Mouse (Mus musculus) liver, adult 2 months (tissue): Measurements from ENCODE around the gene Gm20521. TPM values are rescaled to one million over a fixed set of nuclear protein-coding genes. Genes with fewer than 3 reads are reported as not detected.

ENCODE experiments used
- DNase-seq: peaks from one replicate; pipeline ENCODE4 v3.0.0-alpha.2; 2011; ENCODE audit warnings: low read depth, low spot score; ENCODE audit errors: extremely low read depth
- H3K27ac ChIP-seq: fragments of 200-500 bp; replicated peaks from 2 replicates; pipeline ENCODE4 v1.5.1; 2012; ENCODE audit warnings: low read depth, mild to moderate bottlenecking, control low read depth, inconsistent platforms, low read length; ENCODE audit not compliant: insufficient read depth
- H3K27me3 ChIP-seq: fragments of 200-500 bp; 2 replicates; pipeline ENCODE4 v1.6.1; 2012; ENCODE audit warnings: mild to moderate bottlenecking, moderate library complexity, low read length, inconsistent platforms; ENCODE audit not compliant: control insufficient read depth, insufficient read depth
- H3K36me3 ChIP-seq: fragments of 200-500 bp; 2 replicates; pipeline ENCODE4 v1.6.1; 2012; ENCODE audit warnings: low read length, inconsistent platforms; ENCODE audit not compliant: control insufficient read depth, insufficient read depth
- H3K4me1 ChIP-seq: fragments of 200-500 bp; 2 replicates; pipeline ENCODE4 v1.6.1; 2011; ENCODE audit warnings: low read length; ENCODE audit not compliant: control insufficient read depth, insufficient read depth
- H3K4me3 ChIP-seq: fragments of 200-500 bp; 2 replicates; pipeline ENCODE4 v1.5.1; 2011; ENCODE audit warnings: low read depth, mild to moderate bottlenecking, control low read depth, low read length, moderate library complexity; ENCODE audit not compliant: insufficient read depth
- H3K79me2 ChIP-seq: fragments of 200-500 bp; 2 replicates; pipeline ENCODE4 v1.6.1; 2012; ENCODE audit warnings: inconsistent platforms, mild to moderate bottlenecking, low read length, moderate library complexity; ENCODE audit not compliant: control insufficient read depth, insufficient read depth
- H3K9ac ChIP-seq: fragments of 200-500 bp; 2 replicates; pipeline ENCODE4 v1.6.1; 2012; ENCODE audit warnings: low read depth, mild to moderate bottlenecking, control low read depth, inconsistent platforms, low read length
- CTCF ChIP-seq: fragments of 200-500 bp; IDR thresholded peaks from 2 replicates; pipeline ENCODE4 v1.5.1; 2011; ENCODE audit warnings: low read depth, low read length, control low read depth
- POLR2A ChIP-seq: fragments of 200-500 bp; IDR thresholded peaks from 2 replicates; pipeline ENCODE4 v1.6.1; 2011; ENCODE audit warnings: low read length, control low read depth; ENCODE audit not compliant: insufficient read depth; ENCODE audit errors: extremely low read depth
- WGBS: fragments of 180-500 bp; shearing (Covaris S2); methylation state at CpG from one replicate; pipeline ENCODE4 v1.1.7; 2018; 5-methylcytosine and 5-hydroxymethylcytosine counted together
- polyA plus RNA-seq: library from polyadenylated mRNA; depleted of rRNA; stranded (reverse); fragments of >200 nt; gene quantifications from 2 replicates; pipeline ENCODE4 v1.2.3, GENCODE M21; 2012
- total RNA-seq: library from RNA; depleted of rRNA; stranded (reverse); fragments of >200 nt; gene quantifications from 2 replicates; pipeline ENCODE4 v1.2.3, GENCODE M21; 2014

Gene Gm20521
- total and polyA plus RNA-seq, 2 experiments = 7.9 TPM; not detected in 1

DNA sequence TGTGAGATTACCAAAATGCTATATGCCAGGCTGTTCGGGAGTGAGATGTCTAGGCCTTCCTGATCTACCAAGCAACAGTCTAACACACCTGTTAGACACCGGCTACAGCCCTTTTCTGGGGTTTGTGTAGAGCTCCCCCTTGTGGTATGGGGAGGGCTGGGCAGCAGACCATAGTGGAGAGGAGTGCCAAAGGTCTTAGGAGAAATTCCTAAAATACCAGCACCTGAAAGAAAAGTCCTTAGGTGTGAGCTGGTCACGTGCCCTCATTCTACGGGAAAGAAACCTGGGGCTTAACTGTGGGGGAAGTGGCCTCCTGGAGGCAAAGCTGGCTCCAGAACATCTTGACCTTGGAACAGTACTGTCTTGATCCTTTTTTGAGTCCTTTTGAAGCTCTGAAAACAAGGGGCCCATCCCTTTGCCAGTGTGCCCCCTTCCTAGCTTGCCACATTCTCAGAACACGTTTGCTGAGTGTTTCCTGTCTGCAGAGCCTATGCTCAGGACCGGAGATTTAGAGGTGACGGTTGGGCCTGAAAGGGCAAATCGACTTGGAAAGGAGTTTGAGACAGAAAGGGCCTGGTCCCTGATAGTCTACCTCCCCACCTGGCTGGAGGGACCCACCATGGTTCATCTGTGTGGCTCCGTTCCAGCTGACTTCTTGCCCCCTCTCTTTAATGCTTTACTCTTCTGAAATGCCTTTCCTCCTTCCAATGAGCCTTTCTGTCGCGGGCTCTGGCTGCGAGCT, 56.4 kb downstream of the Gm20521 start:
- TF ChIP-seq POLR2A (no peak), CTCF (peak; percentile 85)
- Histone ChIP-seq H3K36me3 (no peaks in the 10 kb centered on the region), H3K27ac (no peak overlapping the region), H3K27me3 (no peaks in the 10 kb centered on the region), H3K79me2 (no peaks in the 10 kb centered on the region), H3K4me1 (no peaks in the 10 kb centered on the region), H3K9ac (no peak overlapping the region), H3K4me3 (no peak overlapping the region)
- WGBS = 54% methylated on average over 12 of the region's 12 CpGs
- DNase-seq = peak; percentile 45

DNA sequence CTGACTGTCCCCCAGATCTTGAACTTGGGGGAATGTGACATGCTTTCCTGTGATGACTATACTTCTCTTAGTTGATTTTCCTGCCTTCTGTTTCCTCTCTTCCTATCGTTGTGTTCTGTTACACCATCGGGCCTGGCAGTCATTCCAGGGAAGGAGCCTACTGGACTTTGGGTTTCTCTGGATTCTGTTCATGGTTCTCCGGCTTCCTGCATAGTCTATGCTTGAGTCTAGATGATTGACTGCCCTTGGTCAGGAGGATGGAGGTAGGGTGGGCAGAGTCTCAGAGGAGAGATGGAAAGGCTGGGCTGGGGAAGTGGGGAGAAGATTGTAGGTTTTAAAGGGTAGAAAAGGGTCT, 56.9 kb downstream of the Gm20521 start:
- TF ChIP-seq POLR2A (no peak), CTCF (no peak)
- H3K27ac ChIP-seq = no peak overlapping the region
- DNase-seq = no peak
- WGBS = 69% methylated on average over 3 of the region's 3 CpGs
- no peaks in the 10 kb centered on the region for H3K79me2 ChIP-seq
- no peaks in the 10 kb centered on the region for H3K36me3 ChIP-seq
- H3K4me3 ChIP-seq = no peak overlapping the region
- H3K4me1 ChIP-seq = no peaks in the 10 kb centered on the region
- H3K27me3 ChIP-seq = no peaks in the 10 kb centered on the region
- no peak overlapping the region for H3K9ac ChIP-seq

DNA sequence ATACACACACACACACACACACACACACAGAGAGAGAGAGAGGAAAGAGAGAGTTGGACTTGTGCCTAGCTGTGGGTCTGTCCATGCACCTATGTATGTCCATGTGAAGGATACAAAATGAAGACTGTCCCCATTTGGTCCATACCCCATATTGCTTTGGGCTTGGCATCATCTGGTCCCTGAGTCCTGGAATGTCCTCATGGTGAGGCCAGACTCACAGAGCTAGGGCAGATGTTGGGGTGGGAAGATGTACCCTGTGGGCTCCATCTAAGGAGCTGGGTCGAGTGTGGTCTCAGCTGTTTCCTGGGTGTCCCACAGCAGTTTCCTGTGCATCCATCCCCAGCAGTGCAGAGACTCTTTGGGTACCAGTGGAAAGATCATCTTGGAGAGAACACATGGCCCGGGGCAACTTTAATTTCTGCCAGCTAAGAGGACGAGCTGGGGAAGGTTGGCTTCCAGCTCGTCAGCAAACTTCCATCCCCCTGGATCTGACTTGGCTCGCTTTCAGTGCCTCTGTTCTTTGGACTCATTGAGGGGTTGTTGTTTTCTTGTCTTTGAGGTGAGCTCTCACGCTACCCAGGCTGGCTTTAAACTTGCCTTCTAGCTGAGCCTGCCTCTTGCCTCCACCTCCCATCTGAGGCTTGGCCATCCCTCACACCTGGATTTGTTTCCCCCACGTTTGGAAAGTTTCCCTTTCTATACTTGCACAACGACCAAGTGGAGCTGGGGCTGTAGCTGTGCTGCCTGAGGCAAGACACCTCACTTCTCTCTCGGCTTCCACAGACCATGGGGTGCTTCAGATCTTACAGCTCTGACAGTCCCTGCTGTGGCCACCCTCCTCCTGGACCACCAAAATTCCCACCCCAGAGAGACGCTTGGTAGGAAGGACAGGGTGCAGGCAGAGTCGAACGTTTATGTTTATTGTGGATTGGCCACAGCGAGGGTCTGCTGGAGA, 58.1 kb downstream of the Gm20521 start:
- no peaks in the 10 kb centered on the region for H3K79me2 ChIP-seq
- H3K4me3 ChIP-seq = no peak overlapping the region
- no peaks in the 10 kb centered on the region for H3K4me1 ChIP-seq
- H3K9ac ChIP-seq = no peak overlapping the region
- H3K27me3 ChIP-seq = no peaks in the 10 kb centered on the region
- H3K36me3 ChIP-seq = no peaks in the 10 kb centered on the region
- DNase-seq = no peak
- H3K27ac ChIP-seq = no peak overlapping the region
- TF ChIP-seq POLR2A (no peak), CTCF (no peak)
- 44% methylated on average over 13 of the region's 13 CpGs for WGBS

DNA sequence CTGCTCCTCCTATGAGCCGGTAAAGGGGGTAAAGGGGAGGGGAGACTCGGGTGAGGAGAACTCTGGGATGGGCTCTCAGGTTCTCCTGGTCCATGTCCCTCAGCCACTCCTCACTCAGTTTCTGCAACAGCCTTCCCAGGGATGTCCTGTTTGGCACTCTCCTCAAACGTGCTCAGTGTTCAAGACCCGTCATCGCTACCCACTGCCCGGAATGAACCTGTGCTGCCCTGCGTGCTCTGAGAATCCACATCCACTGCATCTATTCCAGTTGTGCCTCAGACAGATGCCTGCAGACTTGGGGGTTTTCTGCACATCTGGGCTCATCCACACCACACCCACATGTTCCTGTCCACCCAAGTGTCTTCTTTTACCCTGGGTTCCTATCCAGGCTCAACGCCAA, 59.2 kb downstream of the Gm20521 start:
- DNase-seq = no peak
- 87% methylated on average over 8 of the region's 8 CpGs for WGBS
- H3K27me3 ChIP-seq = no peaks in the 10 kb centered on the region
- TF ChIP-seq POLR2A (no peak), CTCF (no peak)
- H3K36me3 ChIP-seq = no peaks in the 10 kb centered on the region
- no peaks in the 10 kb centered on the region for H3K79me2 ChIP-seq
- H3K9ac ChIP-seq = no peak overlapping the region
- H3K4me1 ChIP-seq = no peaks in the 10 kb centered on the region
- no peak overlapping the region for H3K4me3 ChIP-seq
- H3K27ac ChIP-seq = no peak overlapping the region

- WGBS = 92% methylated on average over 7 of the region's 7 CpGs
- H3K4me1 ChIP-seq = no peaks in the 10 kb centered on the region
- no peak for DNase-seq
- H3K79me2 ChIP-seq = no peaks in the 10 kb centered on the region
- H3K36me3 ChIP-seq = no peaks in the 10 kb centered on the region
- TF ChIP-seq CTCF (no peak), POLR2A (no peak)
- H3K27me3 ChIP-seq = no peaks in the 10 kb centered on the region
- no peak overlapping the region for H3K9ac ChIP-seq
- no peak overlapping the region for H3K27ac ChIP-seq
- no peak overlapping the region for H3K4me3 ChIP-seq
Observed at GRCm38 (mm10) chr14:54943971-54944370, 60.7 kb downstream of the Gm20521 start.
